Comparison of ENCODE assay signal across 8 mouse cellular contexts in genomic region chr1:64531548-64531947, GRCm38 (mm10). TPM values are rescaled to one million over a fixed set of nuclear protein-coding genes. Genes with fewer than 3 reads are reported as not detected.
A peak's percentile ranks its signal among the peaks of the same experiment; 100 is the strongest.
DNase-seq lines count a peak whose midpoint lies in the region; ATAC-seq and TF ChIP-seq lines count a peak whose summit lies in the region.

No protein-coding gene starts in this region.

- H3K4me3 ChIP-seq in heart, embryonic 14.5 days (ENCODE audit: control insufficient read depth in 1 of 2, insufficient read depth in 1 of 2, low read depth in 1 of 2, low read length in 2 of 2) = peak overlapping the region; percentile 64 to 90
- peak overlapping the region; percentile 82 to 88 for H3K4me3 ChIP-seq in MEL (ENCODE audit: control insufficient read depth in 1 of 2, insufficient read depth in 1 of 2, low read depth in 2 of 2, low read length in 2 of 2)
- H3K4me3 ChIP-seq in heart, postnatal 0 days (ENCODE audit: low read depth, low read length) = peak overlapping the region; percentile 98
- peak overlapping the region; percentile 91 for H3K4me3 ChIP-seq in midbrain, embryonic 10.5 days

- DNase-seq in heart, postnatal 25 days (ENCODE audit: low spot score) = no peak
- DNase-seq in MEL (ENCODE audit: low read depth, low spot score) = peak; percentile 53
- no peak for DNase-seq in heart, postnatal 0 days (ENCODE audit: low spot score)
- no peak for DNase-seq in midbrain, embryonic 10.5 days (ENCODE audit: low spot score)
- DNase-seq in layer of hippocampus, adult 9-11 months = no peak
- no peak for DNase-seq in left cerebral cortex, postnatal 36 days (ENCODE audit: low spot score in 2 of 2)
- no peak for DNase-seq in cerebellum, adult 18-20 months

- H3K4me2 ChIP-seq in heart, embryonic 14.5 days (ENCODE audit: low read length) = peak overlapping the region; percentile 87
- H3K4me2 ChIP-seq in heart, postnatal 0 days (ENCODE audit: low read depth, low read length) = peak overlapping the region; percentile 87

- no peak for TF ChIP-seq RAD21 in MEL (IDR thresholded peaks at IDR 0.05; ENCODE audit: low read depth, low read length)

- ATAC-seq in heart, embryonic 14.5 days (ENCODE audit: insufficient number of reproducible peaks, insufficient read depth, low FRiP score, low read depth) = no peak
- ATAC-seq in heart, postnatal 0 days (ENCODE audit: insufficient read depth, low read depth) = no peak

- H3K36me3 ChIP-seq in heart, embryonic 14.5 days (ENCODE audit: control insufficient read depth, insufficient read depth, low read length) = no peaks in the 10 kb centered on the region
- H3K36me3 ChIP-seq in MEL (ENCODE audit: control insufficient read depth in 1 of 2, insufficient read depth in 2 of 2, low read length in 2 of 2) = peaks cover 0 to 44% of the 10 kb centered on the region in 2 experiments; a peak in 2 of 4 replicates
- no peaks in the 10 kb centered on the region for H3K36me3 ChIP-seq in heart, postnatal 0 days (replicated peaks; ENCODE audit: control insufficient read depth, insufficient read depth, low read length)
- H3K36me3 ChIP-seq in midbrain, embryonic 10.5 days = peaks cover 8% of the 10 kb centered on the region

- 0 out of 2 replicates have a peak, but pooled peaks cover 4% of the 10 kb centered on the region for H3K9me3 ChIP-seq in heart, embryonic 14.5 days (ENCODE audit: control insufficient read depth, low read length)
- no peaks in the 10 kb centered on the region for H3K9me3 ChIP-seq in MEL (replicated peaks; ENCODE audit: insufficient read depth, low read length)
- no peaks in the 10 kb centered on the region for H3K9me3 ChIP-seq in heart, postnatal 0 days (replicated peaks; ENCODE audit: control insufficient read depth, low read length)
- H3K9me3 ChIP-seq in midbrain, embryonic 10.5 days (replicated peaks) = no peaks in the 10 kb centered on the region

- peak overlapping the region; percentile 99 for H3K9ac ChIP-seq in heart, embryonic 14.5 days (ENCODE audit: low read length)
- H3K9ac ChIP-seq in MEL (ENCODE audit: control insufficient read depth, low read depth, low read length, poor library complexity, severe bottlenecking) = peak overlapping the region; percentile 96
- H3K9ac ChIP-seq in heart, postnatal 0 days (replicated peaks; ENCODE audit: low read depth, low read length) = peak overlapping the region; percentile 100

- TF ChIP-seq CTCF in MEL (IDR thresholded peaks at IDR 0.05 in 2 of 3, conservative IDR thresholded peaks at IDR 0.05 in 1 of 3; ENCODE audit: control insufficient read depth in 1 of 3, insufficient read depth in 1 of 3, low read depth in 2 of 3, low read length in 3 of 3, poor library complexity in 1 of 3, severe bottlenecking in 1 of 3) = no peak
- no peak for TF ChIP-seq CTCF in heart, postnatal 0 days (IDR thresholded peaks at IDR 0.05; ENCODE audit: low read depth)

- H3K4me1 ChIP-seq in heart, embryonic 14.5 days (ENCODE audit: control insufficient read depth in 2 of 2, insufficient read depth in 2 of 2, low read length in 2 of 2) = peaks cover 0 to 20% of the 10 kb centered on the region in 2 experiments; a peak in 2 of 4 replicates
- H3K4me1 ChIP-seq in MEL (ENCODE audit: control insufficient read depth in 1 of 2, insufficient read depth in 2 of 2, low read length in 2 of 2) = peaks cover 21 to 26% of the 10 kb centered on the region in 2 experiments
- H3K4me1 ChIP-seq in heart, postnatal 0 days (ENCODE audit: control insufficient read depth, insufficient read depth) = peaks cover 25% of the 10 kb centered on the region
- H3K4me1 ChIP-seq in midbrain, embryonic 10.5 days = peaks cover 41% of the 10 kb centered on the region

- no peak for TF ChIP-seq EP300 in MEL (IDR thresholded peaks at IDR 0.05; ENCODE audit: low read depth in 1 of 2, low read length in 2 of 2)
- TF ChIP-seq EP300 in heart, postnatal 0 days (IDR thresholded peaks at IDR 0.05; ENCODE audit: low read depth) = no peak

- no peaks in the 10 kb centered on the region for H3K27me3 ChIP-seq in heart, embryonic 14.5 days (ENCODE audit: control insufficient read depth, insufficient read depth, low read length)
- no peaks in the 10 kb centered on the region for H3K27me3 ChIP-seq in MEL (ENCODE audit: control insufficient read depth in 1 of 2, insufficient read depth in 2 of 2, low read length in 2 of 2)
- no peaks in the 10 kb centered on the region for H3K27me3 ChIP-seq in heart, postnatal 0 days (ENCODE audit: control insufficient read depth, insufficient read depth, low read length)
- H3K27me3 ChIP-seq in midbrain, embryonic 10.5 days (ENCODE audit: low read depth, poor library complexity, severe bottlenecking) = no peaks in the 10 kb centered on the region

- intact Hi-C loops in heart, postnatal 25 days (cut with DNase I) = loop anchor here (5.0 to 10.0 kb wide), 4 partner anchors 86 to 1357 kb away; partner anchors contain the start of genes Ccnyl1, Eef1b2, Mettl21a and Ndufs1
- intact Hi-C loops in left cerebral cortex, postnatal 36 days (cut with DNase I) = loop anchor here (5.0 to 10.0 kb wide), 2 partner anchors 161 to 417 kb away; partner anchors contain the start of gene Ccnyl1

- peaks cover 38% of the 10 kb centered on the region for H3K79me2 ChIP-seq in MEL (ENCODE audit: control insufficient read depth, insufficient read depth, low read length, poor library complexity)

- H3K27ac ChIP-seq in heart, embryonic 14.5 days (replicated peaks in 1 of 2; ENCODE audit: control insufficient read depth in 1 of 2, insufficient read depth in 1 of 2, low read depth in 2 of 2, low read length in 2 of 2) = peak overlapping the region; percentile 83 to 100
- H3K27ac ChIP-seq in MEL (ENCODE audit: control insufficient read depth, low read depth, low read length) = peak overlapping the region; percentile 81
- peak overlapping the region; percentile 100 for H3K27ac ChIP-seq in heart, postnatal 0 days (ENCODE audit: low read depth)
- H3K27ac ChIP-seq in midbrain, embryonic 10.5 days (replicated peaks) = peak overlapping the region; percentile 99

- 24% methylated on average over 7 of the region's 7 CpGs for WGBS in heart, embryonic 14.5 days
- 18% methylated on average over 7 of the region's 7 CpGs for WGBS in heart, postnatal 0 days
- 26% methylated on average over 7 of the region's 7 CpGs for WGBS in midbrain, embryonic 10.5 days

- no peak; a peak in 1 of 4 replicates for TF ChIP-seq POLR2A in MEL (IDR thresholded peaks at IDR 0.05; ENCODE audit: control insufficient read depth in 1 of 2, insufficient read depth in 1 of 2, low read depth in 1 of 2, low read length in 2 of 2, poor library complexity in 1 of 2)

TF ChIP-seq in MEL, 35 proteins besides CTCF, POLR2A, EP300 and RAD21:
- TF ChIP-seq JUND (IDR thresholded peaks at IDR 0.05; ENCODE audit: low read depth, low read length) (no peak), SMC3 (IDR thresholded peaks at IDR 0.05; ENCODE audit: low read depth, low read length) (no peak), HCFC1 (IDR thresholded peaks at IDR 0.05; ENCODE audit: low read depth, low read length) (0 out of 2 replicates have a peak, but pooled peaks have one; percentile 9), SIN3A (IDR thresholded peaks at IDR 0.05; ENCODE audit: low read length) (peak; percentile 39; the same call in 1 of the 2 replicates), MAX (IDR thresholded peaks at IDR 0.05; ENCODE audit: low read length) (0 out of 2 replicates have a peak, but pooled peaks have one; percentile 40), MXI1 (IDR thresholded peaks at IDR 0.05; ENCODE audit: low read depth, low read length) (no peak; the same call in none of the 2 replicates), E2F4 (IDR thresholded peaks at IDR 0.05; ENCODE audit: borderline replicate concordance, low read depth, low read length) (no peak), MYB (IDR thresholded peaks at IDR 0.05; ENCODE audit: low read depth, low read length) (no peak), ZKSCAN1 (IDR thresholded peaks at IDR 0.05; ENCODE audit: low read depth, low read length) (no peak), TCF12 (IDR thresholded peaks at IDR 0.05; ENCODE audit: low read depth, low read length) (no peak)
TF ChIP-seq in MEL: peak in this region for 3.

RNA-seq across cellular contexts. Expression of gene Creb1, which starts 0.9 kb away (rescaled TPM):
- polyA plus RNA-seq in heart, embryonic 14.5 days (2014; fragmentation: Nextera tagmentation; extraction: Ambion mirVana) = 30.5 and 32.0 TPM in 2 replicates
- 10 to 100 TPM; 28.9 to 32.6 TPM for total RNA-seq in heart, postnatal 25 days (2021)
- 22.8 and 25.4 TPM in 2 replicates for total RNA-seq in MEL (2012; rRNA removed)
- polyA plus RNA-seq in MEL (2012; ENCODE audit: insufficient read depth in 1 of 2, insufficient read length in 2 of 2, low read depth in 1 of 2, low replicate concordance in 2 of 2, missing spikeins in 1 of 2) = 10 to 100 TPM; 21.8 to 49.1 TPM
- total RNA-seq in heart, postnatal 0 days (2014; rRNA removed; ENCODE audit: low replicate concordance) = 27.8 and 37.4 TPM in 2 replicates
- polyA plus RNA-seq in heart, postnatal 0 days (2015; fragmentation: Nextera tagmentation; extraction: Ambion mirVana) = 9.9 and 11.2 TPM in 2 replicates
- 46.2 and 50.3 TPM in 2 replicates for polyA plus RNA-seq in midbrain, embryonic 10.5 days (2016; fragmentation: Nextera tagmentation; extraction: Ambion mirVana)
- total RNA-seq in left cerebral cortex, postnatal 36 days (2021) = 10 to 100 TPM; 45.1 to 56.0 TPM
